Mouse (Mus musculus) common myeloid progenitor, adult 5-6 weeks (primary cell): ENCODE data around the gene Mixl1. TPM values are rescaled to one million over a fixed set of nuclear protein-coding genes. Genes with fewer than 3 reads are reported as not detected.

Source experiments
- ATAC-seq: replicated peaks from 2 replicates; pipeline ENCODE4 v1.8.0; 2016; ENCODE audit warnings: low read depth, mild to moderate bottlenecking, moderate TSS enrichment, inconsistent platforms; ENCODE audit not compliant: poor library complexity, severe bottlenecking
- total RNA-seq: library from RNA; stranded (forward); fragments of 200-1000, 187-1606 nt; gene quantifications from 2 replicates; pipeline ENCODE4 v1.2.3, GENCODE M21; 2017

Mixl1 gene
- total RNA-seq = not detected in 2 replicates

DNA sequence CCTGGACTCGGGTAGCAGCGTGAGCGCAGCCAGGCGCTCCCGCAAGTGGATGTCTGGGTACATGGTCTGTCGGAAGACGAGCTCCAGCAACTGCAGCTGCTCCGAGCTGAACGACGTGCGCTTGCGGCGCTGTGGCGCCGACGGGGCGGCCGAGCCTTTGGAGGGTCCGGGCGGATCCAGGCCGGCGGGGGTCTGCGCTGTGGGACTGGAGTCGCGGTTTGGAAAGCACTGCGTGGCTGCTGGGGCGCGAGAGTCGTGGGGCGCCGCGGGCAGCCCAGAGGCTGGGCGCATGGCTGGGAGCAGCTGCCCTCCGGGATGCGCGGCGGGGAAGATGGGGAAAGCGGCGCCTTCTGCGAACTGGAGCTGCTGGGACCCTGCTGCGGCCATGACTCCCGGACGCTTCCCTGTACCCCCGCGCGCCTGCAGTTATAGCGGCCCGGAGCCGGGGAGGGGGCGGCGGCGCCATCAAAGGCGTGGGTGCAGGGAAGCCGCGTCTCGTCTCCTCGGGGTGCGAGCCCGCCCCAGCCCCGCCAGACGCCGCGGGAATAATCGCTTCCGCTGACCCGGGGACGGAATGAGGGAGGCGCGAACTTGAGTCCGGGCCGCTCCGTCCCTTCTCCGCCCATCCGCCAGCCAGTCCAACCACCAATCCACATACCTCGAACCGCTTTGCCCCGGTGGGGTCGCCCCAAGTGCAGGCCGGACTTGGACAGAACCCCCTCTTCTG is at the start of gene Mixl1:
Gene Mixl1, minus strand, starts transcription at position 409 of the 727 bp plus-strand sequence.
- ATAC-seq = 0 out of 2 replicates have a peak, but pooled peaks have one; percentile 20

DNA sequence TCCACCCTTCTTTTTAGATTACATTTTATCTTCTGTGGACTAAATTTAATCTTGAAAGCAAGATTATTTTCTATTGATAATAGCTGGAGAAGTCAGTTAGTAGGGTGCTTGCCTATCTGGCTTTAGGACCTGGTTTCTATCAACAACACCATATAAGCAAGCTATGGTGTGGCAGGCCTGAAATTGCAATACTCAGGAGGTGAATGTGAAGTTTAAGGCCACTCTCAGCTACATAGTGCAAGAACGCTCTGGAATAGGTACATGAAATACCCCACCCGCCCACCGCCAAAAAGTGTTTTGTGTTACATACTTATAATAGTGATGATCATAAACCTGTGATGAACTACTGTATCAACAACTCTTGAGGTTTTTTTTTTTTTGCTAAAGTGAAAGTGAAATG is 32.4 kb upstream of the Mixl1 start:
- no peak for ATAC-seq

DNA sequence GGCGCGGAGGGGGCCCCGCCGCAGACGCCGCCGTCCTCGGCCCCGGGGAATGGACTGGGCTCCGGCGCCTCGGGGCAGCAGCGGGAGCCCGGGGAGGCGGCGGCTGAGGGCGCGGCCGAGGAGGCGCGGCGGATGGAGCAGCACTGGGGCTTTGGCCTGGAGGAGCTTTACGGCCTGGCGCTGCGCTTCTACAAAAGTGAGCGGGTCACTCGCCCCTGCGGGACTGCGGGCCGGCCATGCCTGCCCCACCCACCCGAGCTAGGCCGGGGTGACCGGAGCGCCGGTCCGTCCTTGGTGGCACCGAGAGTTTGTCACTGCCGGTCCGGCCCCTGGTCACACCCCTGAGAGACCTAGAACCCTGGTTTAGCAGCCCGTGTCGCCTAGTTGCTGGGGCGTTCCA is 29.3 kb upstream of the Mixl1 start:
- ATAC-seq = 0 out of 2 replicates have a peak, but pooled peaks have one; percentile 1

DNA sequence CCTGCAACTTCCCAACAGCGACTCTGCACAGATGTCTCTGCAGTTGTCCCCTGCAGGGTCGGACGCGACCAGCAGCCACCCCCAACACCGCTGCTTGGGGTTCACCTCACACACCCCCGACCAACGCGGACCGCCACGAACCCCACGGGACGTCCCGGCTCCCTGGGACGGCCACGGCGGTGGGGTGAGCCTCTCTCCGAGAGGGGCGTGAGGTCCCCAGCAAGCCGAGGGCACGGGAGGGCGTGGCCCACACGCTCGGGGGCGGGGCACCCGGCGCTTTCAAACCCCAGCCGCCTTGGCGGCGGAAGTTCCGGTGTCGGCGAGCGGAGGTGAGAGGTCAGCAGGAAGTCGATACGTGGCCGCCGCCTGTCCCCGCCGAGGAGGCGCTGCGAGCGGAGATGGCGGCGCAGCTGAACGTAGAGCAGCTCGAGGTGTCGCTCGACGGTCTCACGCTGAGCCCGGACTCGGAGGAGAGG is 28.9 kb upstream of the Mixl1 start, which contains the start of gene Acbd3:
Gene Acbd3, plus strand, starts transcription at position 340 of the 476 bp plus-strand sequence.
- ATAC-seq = peak; percentile 91

DNA sequence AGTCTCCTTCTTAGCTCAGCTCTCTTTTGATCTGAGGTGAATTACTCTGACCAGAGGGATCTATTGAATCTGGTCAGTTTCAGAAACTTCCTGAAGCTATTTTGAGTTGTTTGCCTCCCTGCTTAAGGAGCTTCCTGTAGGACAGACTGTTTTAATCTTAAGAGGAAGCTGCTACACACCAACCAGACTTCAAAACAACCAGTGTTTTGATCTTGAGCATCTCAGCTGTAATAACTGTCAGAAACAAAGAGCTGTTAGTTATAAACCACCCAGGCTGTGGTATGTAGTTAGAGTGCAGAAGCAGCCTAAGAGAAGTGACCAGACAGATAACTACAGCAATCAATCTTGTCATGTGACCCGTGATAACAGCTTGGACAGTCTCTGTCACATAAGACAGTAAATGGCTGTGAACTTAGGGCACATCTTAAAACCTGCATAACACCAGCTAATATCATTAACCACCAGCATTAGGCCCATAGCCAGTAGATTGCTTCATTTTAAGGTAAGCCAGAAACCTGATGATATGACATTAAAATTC is 26.9 kb upstream of the Mixl1 start:
- no peak for ATAC-seq

DNA sequence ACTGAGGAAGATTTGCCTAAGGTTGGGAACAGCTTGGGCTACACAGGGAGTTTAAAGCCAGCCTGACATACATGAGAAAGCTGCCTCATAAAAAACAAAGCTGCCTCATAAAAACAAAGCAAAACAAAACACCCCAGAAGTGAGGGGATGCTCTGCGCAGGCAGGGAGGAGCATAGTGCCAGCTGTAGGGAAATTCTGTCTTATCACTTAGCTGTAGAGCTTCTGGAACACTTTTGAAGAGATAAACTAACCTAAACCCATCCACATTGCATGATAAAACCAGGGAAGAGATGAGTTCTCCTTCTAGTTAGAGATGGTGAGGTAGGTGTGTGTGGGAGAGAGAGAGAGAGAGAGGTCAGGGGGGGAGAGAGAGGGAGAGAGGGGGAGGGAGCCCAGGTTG is 25.8 kb upstream of the Mixl1 start:
- ATAC-seq = no peak

GRCm38 (mm10) chr1:180719951-180720689 is 23.3 kb upstream of the Mixl1 start:
- peak; percentile 90 for ATAC-seq

GRCm38 (mm10) chr1:180719483-180719882 is 22.6 kb upstream of the Mixl1 start:
- ATAC-seq = no peak

- ATAC-seq = peak; percentile 67
These were observed 21.9 kb upstream of the Mixl1 start for GRCm38 (mm10) chr1:180718756-180719155.

DNA sequence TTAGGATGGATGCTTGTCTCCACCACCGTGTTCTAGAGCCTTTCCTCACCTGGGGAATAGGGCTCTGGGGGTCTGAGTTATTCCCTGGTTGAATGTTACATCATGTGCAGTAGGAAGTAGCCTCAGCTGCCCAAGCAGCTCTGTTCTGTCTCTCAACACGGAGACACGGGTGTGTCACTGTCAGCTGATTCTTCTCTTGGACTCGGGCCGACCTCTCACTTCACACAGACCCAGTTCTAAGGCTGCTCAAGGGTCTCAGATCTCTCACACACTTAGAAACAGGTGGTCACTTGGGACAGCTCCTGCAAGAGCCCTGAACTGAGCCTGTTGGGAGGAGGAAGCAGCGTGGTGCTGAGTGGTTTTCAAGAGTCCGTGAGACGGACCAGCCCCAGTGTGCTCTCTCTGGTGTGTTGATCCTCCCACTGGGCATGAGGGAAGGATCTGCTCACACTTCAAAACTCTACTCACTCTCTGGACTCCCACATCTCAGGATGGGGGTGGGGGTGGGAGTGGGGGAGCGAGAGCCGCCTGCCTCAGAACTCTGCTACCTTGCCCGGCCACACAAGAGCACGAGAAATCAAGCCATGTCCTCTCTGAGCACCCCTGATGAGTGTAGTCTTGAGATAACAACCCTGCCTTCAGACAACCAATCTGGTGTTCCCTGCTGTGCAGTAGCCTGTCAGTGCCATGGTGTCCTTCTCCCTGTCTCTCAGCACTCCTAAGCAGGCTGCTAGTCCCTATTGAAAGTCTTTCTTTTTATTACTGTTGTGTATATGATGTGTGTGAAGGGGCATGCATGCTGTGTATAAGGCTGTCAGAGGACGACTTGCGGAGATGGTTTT is 12.3 kb upstream of the Mixl1 start:
- no peak for ATAC-seq

GRCm38 (mm10) chr1:180707813-180708212 is 11.0 kb upstream of the Mixl1 start:
- ATAC-seq = no peak

DNA sequence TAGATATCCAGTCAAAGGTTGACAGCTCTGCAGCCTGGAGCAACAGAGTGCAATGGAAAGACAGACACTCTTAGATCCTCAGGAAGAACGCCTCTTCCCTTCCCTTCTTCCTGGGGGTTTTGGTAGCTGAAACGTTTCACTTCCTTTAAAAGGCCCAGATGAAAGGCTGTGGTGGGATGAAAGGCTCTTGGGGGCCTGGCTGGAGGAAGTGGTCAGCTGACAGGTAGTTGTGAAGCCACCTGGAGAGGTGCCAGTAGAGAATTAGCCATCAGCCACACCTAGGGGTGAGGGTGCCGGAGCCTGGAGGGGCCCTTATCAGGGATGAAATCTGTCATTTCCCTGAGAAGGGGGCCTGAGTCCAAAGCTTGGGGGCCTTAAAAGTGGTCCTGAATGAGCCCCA is 10.5 kb upstream of the Mixl1 start:
- ATAC-seq = no peak

DNA sequence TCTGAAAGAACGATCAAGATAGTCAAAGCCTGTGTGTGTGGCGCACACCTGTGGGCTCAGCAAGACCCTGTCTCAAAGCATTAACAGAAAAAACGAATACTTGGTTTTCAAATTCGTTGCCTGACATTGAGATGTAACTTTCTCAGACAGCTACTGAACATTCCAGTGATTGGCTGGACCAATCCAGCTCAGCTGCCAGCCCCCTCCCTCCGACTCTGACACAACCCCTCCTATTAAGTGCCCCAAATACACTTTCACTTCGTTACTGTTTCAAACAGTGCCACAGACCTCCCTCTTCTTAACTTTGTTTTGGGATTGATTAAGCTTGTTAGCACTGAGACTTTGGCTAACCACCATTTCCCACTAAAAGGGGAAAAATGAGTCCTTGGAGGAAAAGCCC is 6.6 kb upstream of the Mixl1 start:
- no peak for ATAC-seq

GRCm38 (mm10) chr1:180698063-180698462 is 1.2 kb upstream of the Mixl1 start:
- peak; percentile 76 for ATAC-seq

- ATAC-seq = no peak
These were observed 5.5 kb downstream of the Mixl1 start for GRCm38 (mm10) chr1:180691284-180691683.

Other genes starting within 250 kb of the Mixl1 start
- not detected in 2 replicates for gene Stum, start 213.5 kb downstream of the Mixl1 start, total RNA-seq
- 215 and 222 TPM in 2 replicates for gene Parp1, start 128.1 kb downstream of the Mixl1 start, total RNA-seq
- 38.8 and 54.7 TPM in 2 replicates for gene Lin9, start 55.9 kb downstream of the Mixl1 start, total RNA-seq
- 38.8 and 39.6 TPM in 2 replicates for gene Acbd3, start 29.0 kb upstream of the Mixl1 start, total RNA-seq
- gene H3f3a, start 116.9 kb upstream of the Mixl1 start, total RNA-seq = 1,892 and 2,280 TPM in 2 replicates
- gene Sde2, start 154.1 kb upstream of the Mixl1 start, total RNA-seq = 42.4 and 47.0 TPM in 2 replicates
- not detected in 2 replicates for gene Lefty2, start 196.1 kb upstream of the Mixl1 start, total RNA-seq
- 20.5 and 30.5 TPM in 2 replicates for gene Pycr2, start 207.3 kb upstream of the Mixl1 start, total RNA-seq
- gene Lefty1, start 238.0 kb upstream of the Mixl1 start, total RNA-seq = 0.82 and 3.3 TPM in 2 replicates
- gene Tmem63a, start 245.3 kb upstream of the Mixl1 start, total RNA-seq = 9.7 and 11.6 TPM in 2 replicates